Mouse (Mus musculus) frontal cortex, adult 2 months (tissue): ENCODE measurements around the gene Gm45808. TPM values are rescaled to one million over a fixed set of nuclear protein-coding genes. Genes with fewer than 3 reads are reported as not detected.
"Not testable (repeated sequence)": the region's sequence is repeated elsewhere in the genome, so short reads cannot be mapped to it uniquely, and the experiment has no call there.

Source experiments
- DNase-seq, 2 experiments: peaks; one replicate each; pipeline ENCODE4 v3.0.0; 2022; ENCODE audit warnings: low spot score in 1 of 2; ENCODE audit errors: extremely low spot score in 1 of 2
- polyA plus RNA-seq: library from polyadenylated mRNA; depleted of rRNA; stranded (reverse); fragments of >200 nt; gene quantifications from 2 replicates; pipeline ENCODE4 v1.2.3, GENCODE M21; 2012

Gm45808 gene
- polyA plus RNA-seq, 1 experiment: not detected

DNA sequence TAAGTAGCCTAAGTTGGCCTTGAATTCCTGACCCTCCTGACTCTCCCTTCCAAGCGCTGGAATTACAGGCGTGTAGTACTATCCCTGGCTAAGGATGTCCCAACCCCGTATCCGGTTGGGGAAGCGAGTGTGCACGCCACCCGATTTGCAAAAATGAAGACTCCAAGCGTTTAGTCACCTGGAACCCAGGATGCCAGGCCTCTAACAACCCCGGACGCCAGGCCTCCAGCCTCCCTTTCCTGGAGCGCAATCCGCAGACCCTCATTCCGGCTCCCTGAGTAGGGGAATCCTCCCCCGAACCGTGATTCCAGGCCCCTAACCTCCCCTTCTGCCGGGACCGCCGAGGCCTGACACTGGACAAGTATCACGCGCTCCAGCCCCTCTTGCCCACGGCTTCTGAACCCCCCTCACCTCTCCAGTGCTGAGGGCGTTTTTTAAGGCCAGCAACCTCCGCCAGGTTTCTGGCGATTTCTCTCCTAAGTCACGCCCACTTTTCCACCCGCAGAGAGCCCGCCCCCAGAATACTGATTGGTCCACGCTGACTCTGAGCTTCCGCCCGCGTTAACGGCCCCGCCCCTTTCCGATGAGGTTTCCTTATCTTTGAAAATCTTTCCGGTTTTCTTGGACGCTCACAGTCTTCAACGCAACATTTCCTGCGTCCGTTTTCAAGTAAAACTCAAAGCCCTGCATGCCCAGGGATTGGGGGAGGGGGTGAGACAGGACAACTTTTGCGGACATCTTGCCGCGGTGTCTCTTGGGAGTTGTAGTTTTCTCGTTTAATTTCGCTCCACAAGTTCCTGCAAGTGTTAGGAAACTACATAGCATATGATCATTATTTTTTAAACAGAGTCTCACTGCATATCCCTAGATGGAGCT, 23.5 kb upstream of the Gm45808 start, which contains the start of gene Nucb1:
Gene Nucb1 (minus strand): TSS at position 495 of the 876 bp plus-strand sequence.
- peak; percentile 85 to 90 for DNase-seq

DNA sequence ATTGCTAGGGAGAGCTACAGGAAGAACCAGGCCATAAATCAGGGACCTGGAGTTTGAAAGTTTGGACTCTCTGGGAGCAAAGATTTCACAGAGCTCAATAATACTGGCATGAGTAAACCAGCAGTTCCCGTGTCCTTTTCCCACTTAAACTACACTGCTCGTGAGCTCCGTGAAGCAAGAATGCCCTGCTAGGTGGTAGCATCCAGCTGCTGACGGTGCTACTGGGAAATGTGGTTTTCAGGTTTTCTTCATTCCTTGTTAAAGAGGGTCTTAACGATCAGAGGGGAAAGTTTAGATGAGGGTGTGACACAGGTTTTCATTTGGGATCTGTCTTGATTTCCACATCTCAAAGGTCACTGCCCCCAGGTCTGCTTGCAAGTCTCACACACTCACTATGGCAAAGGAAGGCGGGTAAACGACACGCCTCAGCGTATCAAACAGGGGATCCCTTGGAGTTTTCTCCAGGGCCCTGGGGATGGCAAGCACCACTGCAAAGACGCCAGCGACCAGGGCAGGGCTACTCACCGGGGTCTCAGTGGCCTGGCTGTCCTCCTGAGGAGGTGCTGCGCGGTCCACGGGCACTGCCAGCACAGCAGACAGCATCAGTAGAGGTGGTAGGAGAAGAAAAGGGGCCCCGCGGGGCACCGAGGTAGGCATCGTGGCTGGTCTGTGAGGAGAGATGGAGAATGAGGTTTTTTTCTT, 22.7 kb upstream of the Gm45808 start:
- no peak for DNase-seq

DNA sequence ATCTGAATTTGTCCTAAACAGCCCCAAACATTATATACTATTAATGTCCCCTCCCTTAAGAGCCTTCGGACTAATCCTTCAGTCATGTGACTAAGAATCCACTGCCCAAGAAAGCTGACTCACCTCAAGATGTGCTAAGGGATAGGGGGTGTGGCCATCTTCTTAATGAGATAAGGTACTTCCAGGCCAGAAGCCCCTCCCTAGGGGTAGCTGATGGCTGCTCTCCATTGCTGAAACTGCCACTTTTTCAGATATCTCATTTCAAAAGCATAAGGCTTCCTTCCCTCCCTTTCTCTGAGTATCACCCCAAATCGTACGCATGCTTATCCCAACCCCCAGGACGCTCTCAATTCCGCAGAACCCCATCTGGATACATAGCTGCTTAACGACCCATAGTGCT, 21.9 kb upstream of the Gm45808 start:
- DNase-seq: no peak

DNA sequence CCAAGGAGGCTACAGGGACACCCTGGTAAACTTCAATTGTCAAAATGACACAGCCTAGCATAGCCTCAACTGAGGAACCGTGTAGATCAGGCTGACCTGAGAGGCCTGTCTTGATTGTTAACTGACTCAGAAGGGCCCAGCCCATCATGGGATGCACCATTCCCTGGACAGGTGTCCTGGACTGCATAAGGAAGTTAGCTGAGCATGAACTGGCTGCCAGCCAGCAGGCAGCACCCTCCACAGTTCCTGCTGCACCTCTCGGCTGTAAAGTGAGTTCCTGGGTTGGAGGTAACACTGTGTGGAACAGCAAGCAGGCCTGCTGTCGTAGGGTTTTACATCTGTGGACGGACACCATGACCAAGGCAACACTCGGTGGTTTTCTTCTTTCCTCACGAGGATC, 21.0 kb upstream of the Gm45808 start:
- no peak for DNase-seq

DNA sequence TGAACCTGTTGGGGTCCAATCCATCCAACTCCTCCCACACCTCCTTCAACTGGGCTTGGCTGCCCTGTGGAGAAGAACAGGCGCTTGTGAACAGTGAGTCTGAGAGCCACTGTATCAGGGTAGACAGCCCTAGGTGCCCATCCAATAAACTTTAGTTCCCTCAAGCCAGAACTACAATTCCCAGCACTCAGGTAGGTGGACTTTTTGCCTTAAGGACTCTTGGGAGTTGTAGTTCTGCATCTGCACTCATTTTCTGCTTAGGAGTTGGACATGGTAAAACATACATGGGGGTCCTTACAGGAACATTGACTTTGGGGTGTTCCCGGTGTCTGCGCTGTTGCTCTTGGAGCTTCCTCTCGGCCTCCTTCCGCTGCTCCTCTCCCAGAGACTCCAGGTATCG, 11.8 kb upstream of the Gm45808 start:
- DNase-seq: no peak

DNA sequence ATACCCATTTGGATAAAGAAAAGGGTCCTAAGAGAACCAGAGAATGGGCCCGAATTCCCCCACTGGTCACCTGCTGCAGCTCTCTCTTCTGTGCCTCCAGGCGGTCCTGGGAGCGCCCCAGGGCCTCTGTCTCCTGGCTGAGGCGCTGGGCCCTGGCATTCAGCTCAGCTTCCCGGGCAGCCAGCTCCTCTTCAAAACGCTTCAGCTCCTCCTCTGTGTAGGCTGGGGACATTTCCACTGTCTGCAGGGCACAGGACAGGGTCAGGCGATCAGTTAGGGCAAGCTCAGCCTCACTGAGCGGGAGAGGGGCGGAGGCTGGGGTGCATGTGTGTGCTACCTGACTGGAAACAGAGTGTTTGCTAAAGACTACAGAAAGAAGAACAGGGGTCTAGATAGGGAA, 7.9 kb upstream of the Gm45808 start:
- DNase-seq: no peak

DNA sequence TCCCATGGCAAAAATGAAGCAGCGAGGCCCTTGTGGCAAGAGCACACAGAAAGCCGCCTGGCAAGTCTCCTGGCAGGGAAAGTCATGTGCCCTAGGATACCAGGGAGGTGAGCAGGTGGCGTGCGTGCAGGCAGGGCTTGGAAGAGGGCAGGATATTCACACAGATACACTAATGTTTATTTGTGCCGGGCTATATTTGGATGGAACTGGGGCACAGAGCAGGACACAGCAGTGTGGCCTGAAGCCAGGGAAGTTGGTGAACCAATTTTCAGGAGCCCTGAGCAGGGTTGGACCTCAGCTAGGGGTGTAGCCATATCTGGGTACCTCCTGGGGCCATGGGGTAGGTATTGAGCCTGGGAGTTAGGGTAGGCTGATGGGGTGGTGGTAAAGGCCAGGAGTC, 6.3 kb upstream of the Gm45808 start:
- DNase-seq: no peak

DNA sequence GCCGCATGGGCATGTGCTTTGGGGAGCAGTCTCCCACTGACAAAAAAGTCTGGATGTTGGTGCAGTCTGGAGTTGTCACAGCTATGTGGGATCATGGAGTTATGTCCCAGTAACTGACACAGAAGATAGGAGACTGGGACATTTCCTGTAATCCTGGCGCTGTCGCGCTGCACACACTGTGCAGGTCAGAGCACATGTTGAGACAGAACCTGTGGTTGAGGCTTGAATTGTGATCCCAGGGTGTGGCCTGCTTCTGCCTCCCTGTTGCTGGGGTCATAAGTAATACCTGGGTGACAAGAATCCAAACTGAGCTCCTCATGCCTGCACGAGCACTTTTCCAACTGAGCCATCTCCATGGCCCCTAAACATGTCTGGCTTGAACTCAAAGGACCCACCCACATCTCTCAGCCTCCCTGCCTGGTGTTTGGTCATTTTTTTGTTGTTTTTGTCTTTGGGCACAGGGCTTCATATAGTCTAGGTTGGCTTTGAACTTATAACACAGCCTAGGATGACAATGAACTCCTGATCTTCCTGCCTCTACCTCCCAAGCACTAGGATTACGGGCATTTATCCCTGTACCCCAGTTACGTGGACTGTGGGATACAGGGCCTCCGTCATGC, 5.7 kb upstream of the Gm45808 start:
- DNase-seq: no peak

DNA sequence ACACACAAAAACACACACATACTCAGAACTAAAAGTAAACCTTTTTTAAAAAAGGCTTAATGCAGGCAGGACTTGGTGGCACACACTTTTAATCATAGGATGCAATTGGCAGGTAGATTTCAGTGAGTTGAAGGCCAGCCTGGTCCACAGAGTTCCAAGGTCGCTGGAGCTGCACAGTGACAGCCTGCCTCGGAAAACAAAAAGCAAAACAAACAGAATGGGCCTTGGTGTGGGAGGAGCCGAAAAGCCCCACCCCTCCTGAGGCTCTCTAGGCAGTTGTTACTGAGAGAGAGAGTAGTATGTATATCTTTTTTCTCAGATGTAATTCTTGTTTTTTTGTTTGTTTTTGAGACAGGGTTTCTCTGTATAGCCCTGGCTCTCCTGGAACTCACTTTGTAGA, 4.7 kb upstream of the Gm45808 start:
- DNase-seq: no peak

DNA sequence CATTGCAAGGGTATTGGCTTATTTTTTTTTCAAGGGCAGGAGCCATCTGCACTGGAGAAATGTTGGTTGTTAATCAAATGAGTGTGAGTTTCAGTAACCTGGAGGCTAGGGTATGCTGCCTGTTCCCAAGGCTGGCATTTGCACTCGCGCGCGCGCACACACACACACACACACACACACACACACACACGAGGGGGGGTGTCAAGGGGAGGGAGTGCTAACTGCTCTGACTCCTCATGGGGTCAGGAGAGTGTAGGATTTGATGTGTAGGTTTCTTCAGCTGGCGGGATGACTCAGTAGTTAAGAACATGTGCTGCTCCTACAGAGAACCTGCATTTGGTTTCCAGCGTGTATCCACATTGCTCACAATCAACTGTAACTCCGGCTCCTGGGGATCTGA, 4.2 kb upstream of the Gm45808 start:
- peak in 1 of 2 experiments; percentile 47 for DNase-seq

DNA sequence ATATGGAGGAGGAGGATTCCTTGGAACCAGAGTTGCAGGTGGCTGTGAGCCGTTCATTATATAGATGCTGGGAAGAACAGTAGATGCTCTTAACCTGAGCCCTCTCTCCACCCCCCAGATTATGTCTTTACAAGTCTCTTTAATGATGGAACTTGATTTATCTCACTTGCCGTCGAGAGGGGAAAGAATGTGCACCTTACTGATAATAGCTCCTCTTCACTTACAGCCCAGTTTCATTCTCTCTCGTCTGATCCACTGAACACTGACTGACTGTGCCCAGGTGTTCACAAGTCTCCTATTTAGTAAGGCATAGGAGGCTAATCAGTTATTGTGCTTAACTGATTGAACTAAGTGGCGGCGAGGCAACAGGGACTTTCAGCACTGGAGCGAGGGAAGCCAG, 3.0 kb upstream of the Gm45808 start:
- DNase-seq: no peak

DNA sequence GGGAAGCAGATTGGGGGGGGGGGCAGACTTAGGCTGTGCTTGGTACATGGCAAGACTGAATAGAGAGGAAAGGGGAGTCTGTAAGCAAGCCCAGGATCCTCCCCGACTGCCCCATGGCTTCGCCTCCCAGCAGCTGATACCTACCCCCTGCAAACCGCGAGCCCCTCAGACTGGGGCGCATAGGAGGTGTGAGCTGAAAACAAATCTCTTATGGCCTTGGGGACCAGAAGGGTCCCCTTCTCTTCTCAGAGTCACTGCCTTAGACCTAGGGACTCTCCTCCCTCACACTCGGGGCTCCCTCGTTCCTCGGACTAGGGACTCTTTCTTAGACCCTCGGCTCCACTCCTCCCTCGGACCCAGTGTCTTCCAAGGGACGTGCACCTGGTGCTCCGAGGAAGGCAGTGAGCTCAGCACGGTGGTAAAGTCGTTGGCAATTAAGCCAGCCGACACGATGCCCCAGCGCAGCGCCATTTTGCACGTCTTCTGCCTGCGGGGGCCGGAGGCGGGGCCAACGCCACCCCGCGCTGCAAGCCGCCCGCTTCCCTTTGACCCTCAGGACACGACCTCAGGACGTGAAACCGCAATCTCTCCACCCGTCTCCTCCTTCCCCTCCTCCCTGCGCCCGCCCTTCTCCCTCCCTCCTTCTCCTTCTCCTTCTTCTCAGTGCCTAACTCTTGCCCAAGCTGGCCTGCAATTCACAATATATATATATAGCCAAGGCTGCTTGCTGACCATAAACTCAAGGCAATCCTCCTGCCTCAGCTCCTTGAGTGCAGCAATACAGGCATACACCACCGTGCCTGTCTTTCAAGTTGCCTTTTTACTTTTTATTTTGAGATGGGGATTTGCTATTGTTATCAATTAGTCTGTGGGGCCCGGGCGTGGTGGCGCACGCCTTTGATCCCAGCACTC, 1.9 kb upstream of the Gm45808 start, which contains the start of gene Dhdh:
Gene Dhdh (minus strand): TSS at position 513 of the 912 bp plus-strand sequence.
- DNase-seq: peak in 1 of 2 experiments; percentile 47

DNA sequence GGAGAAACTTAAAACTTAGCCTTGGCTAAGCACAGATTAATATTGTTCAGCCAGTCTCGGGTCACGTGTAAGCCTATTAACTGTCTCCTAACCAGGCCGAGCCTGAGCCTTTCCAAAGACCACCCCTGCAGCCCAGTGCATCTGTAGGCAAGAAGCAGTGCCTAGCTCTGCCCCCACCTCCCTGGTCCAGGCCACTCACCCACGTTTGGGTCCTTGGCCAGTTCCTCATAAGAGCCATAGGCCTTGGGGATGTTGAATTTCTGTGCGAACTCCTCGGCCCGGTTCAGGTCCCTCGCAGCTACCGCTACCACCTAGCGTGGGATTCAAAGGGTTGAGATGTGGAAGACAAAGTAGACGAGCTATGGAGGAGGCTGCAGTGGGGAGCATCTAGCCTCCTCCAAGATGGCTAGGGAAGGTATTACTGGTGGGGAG, 1.3 kb upstream of the Gm45808 start:
- no peak for DNase-seq

DNA sequence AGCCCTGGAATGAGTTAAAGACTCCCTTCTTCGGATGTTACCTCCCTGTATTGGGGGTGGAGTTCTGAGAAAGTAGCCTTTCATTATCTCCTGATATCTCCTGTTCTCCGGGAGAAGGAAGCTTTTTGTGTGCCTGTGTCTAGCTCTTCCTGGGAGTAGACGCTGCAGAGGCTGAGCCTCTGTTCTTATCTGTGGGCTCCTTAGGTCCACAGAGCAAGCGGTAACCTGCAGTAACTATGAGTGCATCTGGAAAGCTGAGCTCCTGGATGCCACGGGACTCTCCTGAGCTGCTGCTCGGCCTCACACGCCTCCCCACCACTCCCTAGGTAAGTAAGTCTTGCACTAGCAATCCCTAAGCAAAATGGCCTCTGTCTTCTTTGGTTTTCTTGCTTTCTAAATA, 453 bp downstream of the Gm45808 start:
- DNase-seq: no peak

DNA sequence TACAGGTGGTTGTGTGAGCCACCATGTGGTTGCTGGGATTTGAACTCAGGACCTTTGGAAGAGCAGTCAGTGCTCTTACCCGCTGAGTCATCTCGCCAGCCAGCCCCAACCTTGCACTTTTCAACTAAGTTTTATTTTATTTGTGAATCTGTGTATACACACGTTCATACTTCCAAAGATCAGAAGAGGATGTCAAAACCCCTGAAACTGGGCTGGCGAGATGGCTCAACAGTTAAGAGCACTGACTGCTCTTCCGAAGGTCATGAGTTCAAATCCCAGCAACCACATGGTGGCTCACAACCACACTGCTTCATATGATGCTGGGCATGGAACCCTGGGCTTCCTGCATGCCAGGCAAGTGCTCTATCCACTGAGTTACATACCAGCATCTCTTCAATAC, 1.6 kb downstream of the Gm45808 start:
- DNase-seq: not testable (repeated sequence)

DNA sequence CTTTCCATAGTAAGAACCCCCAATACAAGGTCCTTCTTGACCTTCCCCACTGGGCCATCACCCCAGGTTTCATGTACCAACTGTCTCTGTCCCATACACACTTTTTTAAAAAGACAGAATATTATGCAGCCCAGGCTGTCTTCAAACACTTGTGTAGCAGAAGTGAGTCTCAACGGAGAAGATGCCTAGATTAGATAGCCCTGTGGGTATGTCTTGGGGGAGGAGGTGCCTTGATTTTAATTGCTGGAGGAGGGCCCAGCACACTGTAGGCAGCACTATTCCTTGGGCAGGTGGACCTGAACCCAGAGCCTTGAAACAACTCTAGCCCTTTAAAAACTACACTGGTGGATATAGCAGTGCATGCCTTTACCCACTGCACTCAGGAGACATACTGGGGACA, 4.4 kb downstream of the Gm45808 start:
- DNase-seq: no peak

DNA sequence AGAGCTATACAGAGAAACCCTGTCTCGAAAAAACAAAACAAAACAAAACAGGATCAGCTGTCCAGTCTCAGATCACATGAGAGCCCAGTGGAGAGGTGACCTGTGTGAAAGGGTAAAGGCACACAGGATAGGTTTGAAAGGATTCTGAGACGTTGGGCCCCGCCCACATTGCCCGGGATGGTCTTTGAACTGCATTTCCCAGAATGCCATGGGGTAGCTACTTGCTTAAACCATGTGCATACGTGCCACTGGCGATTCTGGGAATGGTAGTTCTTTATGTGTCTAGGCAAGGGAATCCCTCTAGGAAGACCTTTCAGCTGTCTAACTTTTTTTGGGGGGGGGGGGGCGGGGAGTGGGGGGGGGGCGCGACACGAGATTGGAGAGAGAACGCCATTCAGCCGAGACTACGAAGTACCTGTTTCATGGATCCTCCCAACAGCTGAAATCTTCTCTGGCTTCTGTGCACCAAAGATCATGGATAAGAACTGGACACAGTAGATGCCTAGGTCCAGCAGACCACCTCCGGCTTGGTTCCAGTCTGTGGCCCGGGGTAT, 5.2 kb downstream of the Gm45808 start, which contains the start of gene Tulp2:
Gene Tulp2 (plus strand): TSS at position 504 of the 554 bp plus-strand sequence.
- DNase-seq: peak; percentile 59 to 77

DNA sequence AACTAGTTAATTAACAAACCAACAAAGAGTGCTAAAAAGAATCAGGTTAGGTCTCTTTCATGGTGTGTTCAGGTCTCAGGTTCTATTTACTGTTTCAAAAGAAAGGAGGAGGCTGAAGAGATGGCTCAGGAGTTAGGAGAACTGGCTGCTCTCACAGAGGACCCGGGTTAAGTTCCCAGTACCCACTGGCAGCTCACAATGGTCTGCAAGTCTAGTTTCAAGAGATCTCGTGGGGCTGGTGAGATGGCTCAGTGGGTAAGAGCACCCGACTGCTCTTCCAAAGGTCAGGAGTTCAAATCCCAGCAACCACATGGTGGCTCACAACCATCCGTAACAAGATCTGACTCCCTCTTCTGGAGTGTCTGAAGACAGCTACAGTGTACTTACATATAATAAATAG, 6.3 kb downstream of the Gm45808 start:
- not testable (repeated sequence) for DNase-seq

DNA sequence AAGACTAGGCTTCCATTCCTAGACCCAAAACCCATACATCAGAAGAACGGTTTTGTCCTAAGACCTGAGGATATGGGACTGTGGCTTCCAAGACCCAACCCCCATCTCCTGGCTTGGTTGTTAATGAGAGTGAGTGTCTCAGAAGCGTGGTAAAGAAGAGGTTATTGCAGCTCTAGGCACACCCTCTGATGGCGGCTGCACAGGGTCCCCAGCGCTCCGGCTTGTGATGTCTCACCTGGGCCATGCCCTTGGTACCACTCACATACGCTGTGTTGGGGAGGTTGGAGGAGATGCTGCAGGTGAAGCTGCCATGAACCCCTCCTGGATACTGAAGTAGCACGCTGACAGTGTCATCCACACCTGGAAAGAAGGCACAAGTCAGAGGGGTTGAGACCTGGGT, 7.8 kb downstream of the Gm45808 start:
- DNase-seq: no peak

DNA sequence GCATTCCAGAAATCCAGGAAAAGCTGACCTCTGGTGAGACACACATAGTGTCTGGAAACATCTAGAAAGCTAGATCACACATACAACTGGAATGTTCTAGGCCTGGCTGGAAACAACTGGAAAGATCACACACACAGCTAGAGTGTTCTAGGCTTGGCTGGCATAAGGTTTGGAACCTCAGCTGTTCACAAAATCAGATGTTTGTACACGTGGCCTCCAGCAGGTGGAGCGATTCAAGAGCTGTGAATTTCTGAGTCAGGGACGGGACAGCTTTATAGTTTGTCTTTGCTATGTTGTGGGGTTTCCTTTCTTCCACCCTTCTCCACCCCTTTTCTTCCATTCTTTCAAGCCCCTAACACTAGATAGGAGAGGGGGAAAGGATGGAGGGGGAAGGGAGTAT, 9.6 kb downstream of the Gm45808 start:
- DNase-seq: peak in 1 of 2 experiments; percentile 72
